Mouse (Mus musculus) frontal cortex, postnatal 36 days (tissue): ENCODE results near the gene Ppp1r14c.

Experiments used
- DNase-seq, 2 experiments: peaks; one replicate each; pipeline ENCODE4 v3.0.0; 2022; ENCODE audit warnings: low spot score in 2 of 2

The Ppp1r14c gene

GRCm38 (mm10) chr10:3366036-3366869, at the start of gene Ppp1r14c:
Gene Ppp1r14c (plus strand): TSS chr10:3366057.
- DNase-seq, result peak in 1 of 2 experiments; percentile 73

GRCm38 (mm10) chr10:3321406-3321805, 44.5 kb upstream of the Ppp1r14c start:
- DNase-seq, result no peak

GRCm38 (mm10) chr10:3325447-3325846, 40.4 kb upstream of the Ppp1r14c start:
- no peak for DNase-seq

GRCm38 (mm10) chr10:3332880-3333279, 33.0 kb upstream of the Ppp1r14c start:
- DNase-seq, result peak; percentile 80 to 92

- DNase-seq, result no peak
These were observed 31.3 kb upstream of the Ppp1r14c start for GRCm38 (mm10) chr10:3334570-3334969.

- DNase-seq, result no peak
These were observed 29.0 kb upstream of the Ppp1r14c start for GRCm38 (mm10) chr10:3336729-3337329.

- DNase-seq, result peak in 1 of 2 experiments; percentile 12
These were observed 28.4 kb upstream of the Ppp1r14c start for GRCm38 (mm10) chr10:3337330-3337901.

GRCm38 (mm10) chr10:3345706-3346105, 20.2 kb upstream of the Ppp1r14c start:
- DNase-seq, result no peak

GRCm38 (mm10) chr10:3359531-3359930, 6.3 kb upstream of the Ppp1r14c start:
- no peak for DNase-seq

GRCm38 (mm10) chr10:3365671-3366035, 204 bp upstream of the Ppp1r14c start:
- no peak for DNase-seq

- peak; percentile 41 to 75 for DNase-seq
These were observed 1.1 kb downstream of the Ppp1r14c start for GRCm38 (mm10) chr10:3366870-3367431.

- no peak for DNase-seq
These were observed 1.6 kb downstream of the Ppp1r14c start for GRCm38 (mm10) chr10:3367440-3367839.

GRCm38 (mm10) chr10:3383176-3383575, 17.3 kb downstream of the Ppp1r14c start:
- peak in 1 of 2 experiments; percentile 27 for DNase-seq

GRCm38 (mm10) chr10:3392251-3392650, 26.4 kb downstream of the Ppp1r14c start:
- DNase-seq, result no peak

GRCm38 (mm10) chr10:3393548-3393947, 27.7 kb downstream of the Ppp1r14c start:
- DNase-seq, result no peak

- DNase-seq, result peak; percentile 21 to 65
These were observed 28.3 kb downstream of the Ppp1r14c start for GRCm38 (mm10) chr10:3394193-3394592.

GRCm38 (mm10) chr10:3394671-3395288, 28.9 kb downstream of the Ppp1r14c start:
- no peak for DNase-seq

- no peak for DNase-seq
These were observed 29.6 kb downstream of the Ppp1r14c start for GRCm38 (mm10) chr10:3395341-3395931.

- DNase-seq, result no peak
These were observed 30.3 kb downstream of the Ppp1r14c start for GRCm38 (mm10) chr10:3396008-3396795.

GRCm38 (mm10) chr10:3397406-3397805, 31.5 kb downstream of the Ppp1r14c start:
- DNase-seq, result no peak

- peak; percentile 28 to 55 for DNase-seq
These were observed 32.2 kb downstream of the Ppp1r14c start for GRCm38 (mm10) chr10:3398051-3398450.
